Mouse (Mus musculus): ENCODE measurements at regions not wholly inside any gene's neighbourhood (a gene's known extent, or its start where the extent isn't known, plus 50 kb on each side); places are given as distances from the start of the nearest gene placed in this dataset.

GRCm38 (mm10) chr17:47115754-47116153 is 105.4 kb upstream of the Ubr2 start:
- Histone ChIP-seq H3K4me1 (no peaks in the 10 kb centered on the region), H3K27ac (no peak overlapping the region), H3K9ac (no peak overlapping the region), H3K4me3 (no peak overlapping the region), H3K27me3 (no peaks in the 10 kb centered on the region), H3K9me3 (replicated peaks) (no peaks in the 10 kb centered on the region), H3K4me2 (replicated peaks) (no peak overlapping the region), H3K36me3 (no peaks in the 10 kb centered on the region)
- ATAC-seq (ENCODE audit: low FRiP score): no peak
- WGBS: 53% methylated on average over 13 of the region's 13 CpGs

- Histone ChIP-seq H3K27ac (no peak overlapping the region), H3K4me3 (no peak overlapping the region), H3K36me3 (no peaks in the 10 kb centered on the region), H3K9me3 (replicated peaks) (no peaks in the 10 kb centered on the region), H3K9ac (no peak overlapping the region), H3K4me1 (no peaks in the 10 kb centered on the region), H3K27me3 (no peaks in the 10 kb centered on the region), H3K4me2 (replicated peaks) (no peak overlapping the region)
- WGBS: 85% methylated on average over 5 of the region's 5 CpGs
- ATAC-seq (ENCODE audit: low FRiP score): no peak
Observed at GRCm38 (mm10) chr17:47115141-47115540, 104.8 kb upstream of the Ubr2 start.

- Histone ChIP-seq H3K4me1 (no peaks in the 10 kb centered on the region), H3K4me2 (replicated peaks) (no peak overlapping the region), H3K27me3 (no peaks in the 10 kb centered on the region), H3K9me3 (replicated peaks) (no peaks in the 10 kb centered on the region), H3K9ac (no peak overlapping the region), H3K4me3 (no peak overlapping the region), H3K36me3 (no peaks in the 10 kb centered on the region), H3K27ac (no peak overlapping the region)
- 82% methylated on average over 7 of the region's 7 CpGs for WGBS
- no peak for ATAC-seq (ENCODE audit: low FRiP score)
Observed at GRCm38 (mm10) chr17:47114736-47115135, 104.4 kb upstream of the Ubr2 start.

GRCm38 (mm10) chr17:47112556-47113225 is 102.3 kb upstream of the Ubr2 start:
- Histone ChIP-seq H3K4me1 (no peaks in the 10 kb centered on the region), H3K4me3 (no peak overlapping the region), H3K36me3 (no peaks in the 10 kb centered on the region)

GRCm38 (mm10) chr17:47110836-47111235 is 100.5 kb upstream of the Ubr2 start:
- no peaks in the 10 kb centered on the region for H3K4me1 ChIP-seq
- H3K27ac ChIP-seq: no peak overlapping the region
- H3K9ac ChIP-seq: no peak overlapping the region
- no peak for ATAC-seq (ENCODE audit: low FRiP score)
- WGBS: 88% methylated on average over 4 of the region's 4 CpGs
- no peaks in the 10 kb centered on the region for H3K36me3 ChIP-seq
- H3K27me3 ChIP-seq: no peaks in the 10 kb centered on the region
- no peak overlapping the region for H3K4me3 ChIP-seq
- no peaks in the 10 kb centered on the region for H3K9me3 ChIP-seq (replicated peaks)
- H3K4me2 ChIP-seq (replicated peaks): no peak overlapping the region

More at GRCm38 (mm10) chr17:47112556-47113225, 102.3 kb upstream of the Ubr2 start:
- 87% methylated on average over 16 of the region's 16 CpGs for WGBS
- Histone ChIP-seq H3K9me3 (replicated peaks) (no peaks in the 10 kb centered on the region), H3K27ac (no peak overlapping the region), H3K4me2 (replicated peaks) (no peak overlapping the region), H3K27me3 (no peaks in the 10 kb centered on the region), H3K9ac (no peak overlapping the region)
- no peak for ATAC-seq (ENCODE audit: low FRiP score)

- H3K36me3 ChIP-seq: no peaks in the 10 kb centered on the region
- no peak for ATAC-seq (ENCODE audit: low FRiP score)
- no peaks in the 10 kb centered on the region for H3K4me1 ChIP-seq
- no peaks in the 10 kb centered on the region for H3K9me3 ChIP-seq (replicated peaks)
- H3K4me2 ChIP-seq (replicated peaks): no peak overlapping the region
- no peak overlapping the region for H3K4me3 ChIP-seq
- no peak overlapping the region for H3K27ac ChIP-seq
- H3K9ac ChIP-seq: no peak overlapping the region
- 86% methylated on average over 4 of the region's 4 CpGs for WGBS
- H3K27me3 ChIP-seq: no peaks in the 10 kb centered on the region
Observed at GRCm38 (mm10) chr17:47104328-47104727, 94.0 kb upstream of the Ubr2 start.

- WGBS: 69% methylated on average over 3 of the region's 3 CpGs
- Histone ChIP-seq H3K27me3 (no peaks in the 10 kb centered on the region; the same call in 1 of the 2 replicates), H3K4me1 (no peaks in the 10 kb centered on the region), H3K27ac (no peak overlapping the region), H3K9me3 (replicated peaks) (peaks cover 7% of the 10 kb centered on the region; the same call in 1 of the 2 replicates), H3K36me3 (no peaks in the 10 kb centered on the region), H3K9ac (no peak overlapping the region), H3K4me3 (no peak overlapping the region), H3K4me2 (replicated peaks) (no peak overlapping the region)
- ATAC-seq (ENCODE audit: low FRiP score): no peak
Observed at GRCm38 (mm10) chr17:47095191-47095590, 84.8 kb upstream of the Ubr2 start.

- no peak for ATAC-seq (ENCODE audit: low FRiP score)
- WGBS: 92% methylated on average over 9 of the region's 9 CpGs
Observed at GRCm38 (mm10) chr17:47092076-47092475, 81.7 kb upstream of the Ubr2 start.

GRCm38 (mm10) chr17:47089769-47090168 is 79.4 kb upstream of the Ubr2 start:
- no peaks in the 10 kb centered on the region for H3K4me1 ChIP-seq
- no peak overlapping the region for H3K4me2 ChIP-seq (replicated peaks)
- no peak for ATAC-seq (ENCODE audit: low FRiP score)
- H3K4me3 ChIP-seq: no peak overlapping the region
- H3K9me3 ChIP-seq (replicated peaks): peaks cover 20% of the 10 kb centered on the region; the same call in 1 of the 2 replicates
- no peak overlapping the region for H3K9ac ChIP-seq
- WGBS: 87% methylated on average over 3 of the region's 3 CpGs
- H3K27ac ChIP-seq: no peak overlapping the region
- no peaks in the 10 kb centered on the region for H3K36me3 ChIP-seq
- H3K27me3 ChIP-seq: no peaks in the 10 kb centered on the region

More at GRCm38 (mm10) chr17:47092076-47092475, 81.7 kb upstream of the Ubr2 start:
- Histone ChIP-seq H3K4me2 (replicated peaks) (no peak overlapping the region), H3K9ac (no peak overlapping the region), H3K9me3 (replicated peaks) (peaks cover 19% of the 10 kb centered on the region; the same call in 1 of the 2 replicates), H3K36me3 (no peaks in the 10 kb centered on the region), H3K4me3 (no peak overlapping the region), H3K27ac (no peak overlapping the region), H3K4me1 (no peaks in the 10 kb centered on the region), H3K27me3 (no peaks in the 10 kb centered on the region)

GRCm38 (mm10) chr17:47069206-47069605 is 58.9 kb upstream of the Ubr2 start:
- 97% methylated on average over 2 of the region's 2 CpGs for WGBS

GRCm38 (mm10) chr17:47065307-47065901 is 55.0 kb upstream of the Ubr2 start:
- no peak overlapping the region for H3K4me2 ChIP-seq (replicated peaks)
- H3K9me3 ChIP-seq (replicated peaks): peaks cover 5% of the 10 kb centered on the region; the same call in 1 of the 2 replicates
- WGBS: 85% methylated on average over 4 of the region's 4 CpGs
- no peak overlapping the region for H3K9ac ChIP-seq
- no peaks in the 10 kb centered on the region for H3K27me3 ChIP-seq
- H3K4me3 ChIP-seq: no peak overlapping the region
- no peak for ATAC-seq (ENCODE audit: low FRiP score)
- no peaks in the 10 kb centered on the region for H3K4me1 ChIP-seq
- no peak overlapping the region for H3K27ac ChIP-seq
- no peaks in the 10 kb centered on the region for H3K36me3 ChIP-seq

More at GRCm38 (mm10) chr17:47069206-47069605, 58.9 kb upstream of the Ubr2 start:
- H3K9ac ChIP-seq: no peak overlapping the region
- H3K27me3 ChIP-seq: no peaks in the 10 kb centered on the region
- H3K36me3 ChIP-seq: no peaks in the 10 kb centered on the region
- ATAC-seq (ENCODE audit: low FRiP score): no peak
- no peak overlapping the region for H3K27ac ChIP-seq
- H3K4me1 ChIP-seq: no peaks in the 10 kb centered on the region
- peaks cover 5% of the 10 kb centered on the region; the same call in 1 of the 2 replicates for H3K9me3 ChIP-seq (replicated peaks)
- no peak overlapping the region for H3K4me3 ChIP-seq
- no peak overlapping the region for H3K4me2 ChIP-seq (replicated peaks)

- H3K9me3 ChIP-seq (replicated peaks): peaks cover 5% of the 10 kb centered on the region; the same call in 1 of the 2 replicates
Observed at GRCm38 (mm10) chr17:47064592-47065306, 54.4 kb upstream of the Ubr2 start.

More at GRCm38 (mm10) chr17:47064592-47065306, 54.4 kb upstream of the Ubr2 start:
- no peak overlapping the region for H3K9ac ChIP-seq
- H3K27me3 ChIP-seq: no peaks in the 10 kb centered on the region
- no peaks in the 10 kb centered on the region for H3K4me1 ChIP-seq
- no peak overlapping the region for H3K4me2 ChIP-seq (replicated peaks)
- no peaks in the 10 kb centered on the region for H3K36me3 ChIP-seq
- 86% methylated on average over 14 of the region's 14 CpGs for WGBS
- no peak overlapping the region for H3K27ac ChIP-seq
- no peak overlapping the region for H3K4me3 ChIP-seq
- ATAC-seq (ENCODE audit: low FRiP score): no peak
